Mouse (Mus musculus): ENCODE measurements around the gene Ccnb1. TPM values are rescaled to one million over a fixed set of nuclear protein-coding genes. Genes with fewer than 3 reads are reported as not detected.
A peak's percentile ranks its signal among the peaks of the same experiment; 100 is the strongest.

The Ccnb1 gene
- total and polyA plus RNA-seq, 3 experiments = 139 to 682 (median 229) TPM

DNA sequence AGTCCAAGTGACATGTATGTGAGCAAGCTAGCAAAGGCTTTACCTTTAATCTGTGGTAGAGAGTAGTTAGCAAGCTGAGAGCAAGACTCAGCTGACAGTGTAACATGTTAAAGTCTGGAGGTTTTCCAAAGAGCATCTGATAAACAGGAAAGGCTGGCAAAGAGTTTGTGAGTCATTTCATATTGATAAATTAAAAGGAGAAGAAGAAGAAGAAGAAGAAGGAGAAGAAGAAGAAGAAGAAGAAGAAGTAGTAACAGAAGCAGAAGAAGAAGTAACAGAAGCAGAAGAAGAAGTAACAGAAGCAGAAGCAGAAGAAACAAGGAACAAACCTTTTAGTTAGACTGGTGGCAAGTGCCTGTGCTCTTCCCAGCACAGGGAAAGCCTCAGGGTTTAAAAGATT, 48.4 kb upstream of the Ccnb1 start (continued):
- TF ChIP-seq ETS1 (IDR thresholded peaks at IDR 0.05; ENCODE audit: low read depth, low read length) (peak; percentile 89), POLR2A (IDR thresholded peaks at IDR 0.05; ENCODE audit: control insufficient read depth in 1 of 2, insufficient read depth in 1 of 2, low read depth in 1 of 2, low read length in 2 of 2, poor library complexity in 1 of 2) (no peak), MAFK (IDR thresholded peaks at IDR 0.05; ENCODE audit: borderline replicate concordance, low read depth, low read length) (no peak), RAD21 (IDR thresholded peaks at IDR 0.05; ENCODE audit: low read depth, low read length) (no peak), MAZ (IDR thresholded peaks at IDR 0.05; ENCODE audit: low read depth, low read length) (no peak)

DNA sequence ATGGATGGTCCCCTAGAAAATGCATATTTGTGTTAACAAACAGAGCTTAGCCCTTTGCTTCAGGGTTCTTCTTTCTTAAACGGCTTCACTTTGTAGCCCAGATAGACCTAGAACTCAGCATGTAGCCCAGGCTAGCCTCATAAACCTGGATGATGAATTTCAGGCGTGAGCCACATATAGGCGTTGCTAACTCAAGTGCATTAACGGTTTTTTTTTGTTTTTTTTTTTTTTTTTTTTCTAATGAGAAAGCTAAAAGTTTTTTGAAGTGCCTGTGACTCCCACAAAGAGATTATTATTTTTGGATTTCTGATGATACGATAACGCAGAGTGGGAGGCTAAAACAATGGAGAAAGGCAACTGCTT, 47.3 kb upstream of the Ccnb1 start:
- Histone ChIP-seq H3K27me3 (ENCODE audit: control insufficient read depth in 1 of 2, insufficient read depth in 2 of 2, low read length in 2 of 2) (no peaks in the 10 kb centered on the region), H3K4me3 (ENCODE audit: control insufficient read depth in 1 of 2, insufficient read depth in 1 of 2, low read depth in 2 of 2, low read length in 2 of 2) (peak overlapping the region; percentile 51 to 58), H3K9me3 (replicated peaks; ENCODE audit: insufficient read depth, low read length) (no peaks in the 10 kb centered on the region), H3K36me3 (ENCODE audit: control insufficient read depth in 1 of 2, insufficient read depth in 2 of 2, low read length in 2 of 2) (peaks cover 4 to 20% of the 10 kb centered on the region in 2 experiments; a peak in 3 of 4 replicates), H3K27ac (ENCODE audit: control insufficient read depth, low read depth, low read length) (peak overlapping the region; percentile 86), H3K4me1 (ENCODE audit: control insufficient read depth in 1 of 2, insufficient read depth in 2 of 2, low read length in 2 of 2) (peaks cover 13% of the 10 kb centered on the region in 2 experiments), H3K79me2 (ENCODE audit: control insufficient read depth, insufficient read depth, low read length, poor library complexity) (peaks cover 34% of the 10 kb centered on the region), H3K9ac (ENCODE audit: control insufficient read depth, low read depth, low read length, poor library complexity, severe bottlenecking) (peak overlapping the region; percentile 67)
- TF ChIP-seq NELFE (IDR thresholded peaks at IDR 0.05; ENCODE audit: low read depth, low read length) (no peak), CHD1 (IDR thresholded peaks at IDR 0.05; ENCODE audit: low read depth, low read length) (peak; percentile 68; the same call in 1 of the 2 replicates), RCOR1 (IDR thresholded peaks at IDR 0.05; ENCODE audit: low read depth, low read length) (0 out of 2 replicates have a peak, but pooled peaks have one; percentile 13), E2F4 (IDR thresholded peaks at IDR 0.05; ENCODE audit: borderline replicate concordance, low read depth, low read length) (no peak), ZC3H11A (IDR thresholded peaks at IDR 0.05; ENCODE audit: low read depth, low read length) (no peak), TCF12 (IDR thresholded peaks at IDR 0.05; ENCODE audit: low read depth, low read length) (no peak), MAFK (IDR thresholded peaks at IDR 0.05; ENCODE audit: borderline replicate concordance, low read depth, low read length) (no peak), CTCF (IDR thresholded peaks at IDR 0.05 in 2 of 3, conservative IDR thresholded peaks at IDR 0.05 in 1 of 3; ENCODE audit: control insufficient read depth in 1 of 3, insufficient read depth in 1 of 3, low read depth in 2 of 3, low read length in 3 of 3, poor library complexity in 1 of 3, severe bottlenecking in 1 of 3) (no peak), MYB (IDR thresholded peaks at IDR 0.05; ENCODE audit: low read depth, low read length) (no peak), EP300 (IDR thresholded peaks at IDR 0.05; ENCODE audit: low read depth in 1 of 2, low read length in 2 of 2) (0 out of 4 replicates have a peak, but pooled peaks of 1 of the 2 experiments have one; percentile 25), ZMIZ1 (IDR thresholded peaks at IDR 0.05; ENCODE audit: low read depth, low read length) (no peak), MEF2A (IDR thresholded peaks at IDR 0.05; ENCODE audit: extremely low read depth, insufficient replicate concordance, low read depth, low read length, poor library complexity, severe bottlenecking) (no peak), ZNF384 (IDR thresholded peaks at IDR 0.05; ENCODE audit: low read depth, low read length) (peak; percentile 92), MAZ (IDR thresholded peaks at IDR 0.05; ENCODE audit: low read depth, low read length) (no peak)
- DNase-seq (ENCODE audit: low read depth, low spot score) = no peak
